Mouse (Mus musculus) adrenal gland, adult (tissue): ENCODE results near the gene Ttc21a.

Experiments used
- DNase-seq, 2 experiments: peaks; one replicate each; pipeline ENCODE4 v3.0.0; 2022 to 2023; ENCODE audit warnings: low spot score in 1 of 2; ENCODE audit not compliant: inconsistent age in 2 of 2

Gene Ttc21a

GRCm38 (mm10) chr9:119937005-119937773 lies at the start of gene Ttc21a, which contains the start of gene Gorasp1:
Gene Ttc21a (plus strand): TSS chr9:119937606.
Gene Gorasp1 (minus strand): TSS chr9:119937565.
- peak; percentile 95 to 98 for DNase-seq

DNA sequence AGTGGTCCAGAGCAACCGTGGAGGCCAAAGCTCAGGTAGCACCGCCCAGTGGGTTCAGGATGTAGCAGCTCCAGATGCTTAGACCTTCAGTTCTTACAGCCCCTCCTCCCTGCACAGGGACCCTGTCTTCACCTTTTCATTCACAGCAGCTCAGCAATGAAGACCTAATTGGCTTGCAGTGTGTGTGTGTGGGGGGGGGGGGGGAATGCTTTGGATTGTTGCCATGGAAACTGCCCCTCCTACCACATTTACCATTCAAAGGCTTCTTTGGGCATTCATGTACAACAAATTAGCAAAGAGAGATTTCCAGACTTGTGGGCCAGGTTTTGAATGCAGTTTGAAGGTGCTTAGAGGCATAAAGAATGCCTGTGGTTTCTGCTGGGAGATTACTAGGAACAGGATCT lies 48.6 kb upstream of the Ttc21a start:
- no peak for DNase-seq

DNA sequence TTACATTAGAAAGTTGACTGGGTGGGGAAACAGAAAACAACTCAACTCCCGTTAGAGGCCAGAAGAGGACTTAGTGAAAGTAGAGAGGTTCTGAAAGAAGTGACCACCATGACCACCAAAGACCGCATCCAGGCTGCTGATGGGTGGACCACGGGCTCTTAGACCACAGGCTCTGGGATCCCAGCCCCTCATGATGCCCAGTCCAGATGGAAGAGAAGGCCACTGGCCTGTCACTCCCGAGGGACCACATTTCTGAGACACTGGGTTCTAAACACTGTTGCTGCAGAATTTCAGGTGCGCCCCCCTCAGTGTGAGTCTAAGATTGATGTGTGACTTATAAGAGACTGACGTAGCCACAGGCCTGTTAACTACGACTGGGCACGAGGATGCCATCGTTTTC lies 48.0 kb upstream of the Ttc21a start:
- DNase-seq = no peak

GRCm38 (mm10) chr9:119890692-119891091 lies 46.7 kb upstream of the Ttc21a start:
- DNase-seq = peak in 1 of 2 experiments; percentile 63

- no peak for DNase-seq
These were observed 43.5 kb upstream of the Ttc21a start for GRCm38 (mm10) chr9:119893881-119894280.

DNA sequence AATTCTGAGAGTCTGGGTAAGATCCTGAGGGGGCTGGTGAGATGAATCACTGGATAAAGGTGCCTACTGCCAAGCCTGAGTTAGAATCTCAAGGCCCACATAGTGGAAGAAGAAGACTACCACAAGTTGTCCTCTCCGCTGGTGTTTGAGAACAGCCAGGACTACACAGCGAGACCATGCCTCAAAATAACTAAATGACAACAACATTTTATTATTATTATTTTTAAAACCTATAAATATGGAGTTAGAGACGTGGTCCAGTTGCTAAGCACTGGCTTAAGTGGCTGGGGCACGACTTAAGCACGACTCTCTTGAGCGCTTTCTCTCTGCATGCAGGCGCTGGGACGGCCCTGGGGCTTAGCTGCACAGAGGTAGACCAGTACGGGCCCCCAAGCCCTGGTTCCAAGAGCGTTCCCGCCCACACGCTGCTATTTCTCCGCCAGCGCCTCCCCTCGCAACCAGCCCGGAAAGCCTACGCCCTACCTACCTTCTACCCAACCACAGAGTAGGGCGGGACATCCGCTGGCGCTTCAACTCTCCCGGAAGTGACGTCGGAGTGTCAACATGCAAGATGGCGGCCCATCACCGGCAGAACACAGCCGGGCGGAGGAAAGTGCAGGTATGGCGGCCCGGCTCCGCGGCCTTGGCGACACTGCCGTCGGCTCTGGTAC lies 42.9 kb upstream of the Ttc21a start, which contains the start of gene Wdr48:
Wdr48 (plus strand) TSS at position 540 of the 671 bp plus-strand sequence.
- peak; percentile 97 to 99 for DNase-seq

DNA sequence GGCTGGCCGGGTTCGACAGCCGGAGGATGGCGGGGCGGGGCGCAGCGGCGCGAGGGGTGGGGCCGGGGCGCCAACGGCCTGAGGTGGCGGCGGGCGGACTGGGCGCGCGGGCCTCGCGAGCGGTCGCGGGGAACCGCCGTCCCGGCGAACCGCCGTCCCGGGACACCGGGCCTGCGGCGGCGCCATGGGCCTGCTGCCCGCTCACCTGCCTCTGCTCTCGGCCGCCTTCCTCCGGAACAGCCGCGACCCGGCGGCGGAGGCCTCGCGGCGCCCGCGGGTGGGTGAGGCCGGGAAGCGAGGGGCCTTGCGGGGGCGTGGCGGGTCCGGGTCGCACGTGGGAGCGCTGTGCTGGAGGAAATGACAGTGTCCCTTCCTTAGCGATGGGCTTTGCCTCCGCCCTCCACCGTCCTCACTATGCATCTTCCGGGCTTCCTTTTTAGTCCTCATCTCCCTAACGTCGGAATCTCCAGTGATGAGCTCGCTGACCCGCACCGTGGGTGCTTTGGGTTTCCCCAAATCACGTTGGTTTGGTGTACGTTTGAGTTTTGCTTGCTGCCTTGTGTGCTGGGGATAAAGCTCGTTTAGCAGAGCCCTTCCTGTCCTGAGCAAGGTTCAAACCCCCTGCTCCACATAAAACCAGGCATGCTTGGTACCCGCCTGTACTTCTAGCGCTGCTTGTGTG lies 42.2 kb upstream of the Ttc21a start:
- DNase-seq = no peak

GRCm38 (mm10) chr9:119899446-119899845 lies 38.0 kb upstream of the Ttc21a start:
- DNase-seq = no peak

- no peak for DNase-seq
These were observed 34.8 kb upstream of the Ttc21a start for GRCm38 (mm10) chr9:119902410-119903151.

DNA sequence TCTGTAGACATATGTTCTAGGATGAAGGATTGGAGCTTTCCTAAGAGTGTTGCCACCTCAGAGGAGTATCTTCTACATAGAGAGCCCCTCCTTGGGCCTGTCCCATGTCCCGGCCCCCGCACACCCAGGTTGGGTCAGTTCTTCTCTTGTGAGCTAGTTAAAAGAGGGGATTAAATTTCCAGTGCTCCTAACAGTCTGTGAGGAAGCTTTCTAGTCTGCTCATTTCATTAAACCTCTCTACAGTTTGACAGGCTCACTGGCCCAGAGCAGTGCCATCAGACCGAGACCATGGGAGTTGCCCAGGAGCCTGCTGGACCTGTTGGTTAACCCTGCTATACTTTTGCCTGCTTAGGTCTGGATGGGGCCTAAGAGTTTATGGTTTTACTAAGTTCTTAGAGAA lies 28.7 kb upstream of the Ttc21a start:
- no peak for DNase-seq

DNA sequence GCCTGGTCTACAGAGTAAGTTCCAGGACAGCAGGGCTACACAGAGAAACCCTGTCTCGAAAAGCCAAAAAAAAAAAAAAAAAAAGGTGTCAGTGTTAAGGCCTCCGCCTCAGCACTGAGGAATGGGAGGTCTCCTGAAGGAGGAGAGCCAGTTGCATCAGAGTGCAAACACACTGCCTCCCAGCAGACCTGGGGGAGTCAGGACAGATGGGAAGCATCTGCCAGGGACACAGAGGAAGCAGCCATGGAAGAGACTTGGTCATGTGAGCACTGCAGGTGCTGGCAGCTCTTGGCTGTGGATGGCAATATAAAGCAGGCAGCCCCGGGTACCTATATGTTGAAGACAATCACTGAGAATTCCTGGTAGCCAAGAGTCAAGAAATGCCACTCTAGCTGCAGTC lies 27.5 kb upstream of the Ttc21a start:
- no peak for DNase-seq

- peak in 1 of 2 experiments; percentile 24 for DNase-seq
These were observed 24.1 kb upstream of the Ttc21a start for GRCm38 (mm10) chr9:119913087-119913838.

- DNase-seq = no peak
These were observed 17.5 kb upstream of the Ttc21a start for GRCm38 (mm10) chr9:119919858-119920257.

GRCm38 (mm10) chr9:119923462-119923861 lies 13.9 kb upstream of the Ttc21a start:
- DNase-seq = no peak

- DNase-seq = peak in 1 of 2 experiments; percentile 64
These were observed 12.2 kb upstream of the Ttc21a start for GRCm38 (mm10) chr9:119925120-119925657.

- peak in 1 of 2 experiments; percentile 57 for DNase-seq
These were observed 11.7 kb upstream of the Ttc21a start for GRCm38 (mm10) chr9:119925729-119926128.

- no peak for DNase-seq
These were observed 10.9 kb upstream of the Ttc21a start for GRCm38 (mm10) chr9:119926497-119926896.

DNA sequence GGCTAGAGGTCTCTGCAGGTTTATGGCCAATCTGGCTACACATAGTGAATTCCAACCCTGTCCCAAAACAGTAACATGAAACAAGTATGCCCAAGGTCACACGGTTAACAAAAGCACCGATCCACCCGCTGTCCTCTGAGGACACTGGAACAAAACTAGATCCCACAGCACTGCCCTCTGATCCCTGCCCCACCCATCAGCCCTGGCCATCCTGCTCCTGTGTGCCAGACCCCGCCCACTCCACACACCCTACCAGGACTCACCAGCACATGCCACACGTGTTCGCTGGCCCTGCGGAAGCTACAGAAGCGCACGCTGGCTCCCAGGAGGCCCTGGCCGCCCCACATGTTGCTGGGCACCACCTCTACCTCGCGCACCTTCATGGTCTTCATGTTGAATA lies 5.0 kb upstream of the Ttc21a start:
- no peak for DNase-seq

GRCm38 (mm10) chr9:119933675-119934074 lies 3.7 kb upstream of the Ttc21a start:
- no peak for DNase-seq

DNA sequence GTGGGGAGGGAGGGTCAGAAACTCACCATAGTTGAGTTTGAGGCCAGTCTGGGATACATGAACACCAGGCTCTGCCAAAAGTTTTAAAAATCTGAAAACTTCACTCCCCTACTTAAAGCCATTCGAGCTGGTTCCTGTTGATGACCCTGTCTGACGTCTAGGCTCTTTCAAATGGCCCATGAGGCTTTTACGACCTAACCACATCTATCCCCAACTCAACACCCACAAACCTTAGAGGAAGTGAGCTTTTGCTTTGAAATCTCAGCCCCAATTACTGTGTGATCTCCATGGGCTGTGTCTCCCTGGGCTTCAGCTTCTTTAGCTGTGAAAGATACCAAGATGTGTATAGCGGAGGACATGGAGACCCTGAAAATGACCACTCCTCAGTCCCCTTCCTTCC lies 1.1 kb downstream of the Ttc21a start:
- DNase-seq = no peak
